Mouse (Mus musculus) limb, embryonic 13.5 days (tissue): ENCODE data around the gene Glis3. TPM values are rescaled to one million over a fixed set of nuclear protein-coding genes. Genes with fewer than 3 reads are reported as not detected.
A peak's percentile ranks its signal among the peaks of the same experiment; 100 is the strongest.

Experiments used
- ATAC-seq: fragments of 200-750 bp; cut with Nextera tagmentation; 2 replicates; pipeline ENCODE4 v1.8.0; 2017; ENCODE audit warnings: low read depth, moderate number of reproducible peaks, moderate TSS enrichment; ENCODE audit not compliant: low FRiP score
- H3K27ac ChIP-seq: fragments of 300-500 bp; sonication (generic); 2 replicates; pipeline ENCODE4 v1.5.1; 2015; ENCODE audit warnings: inconsistent platforms, mild to moderate bottlenecking, moderate library complexity
- H3K27me3 ChIP-seq: fragments of 300-500 bp; sonication (generic); 2 replicates; pipeline ENCODE4 v1.6.1; 2015; ENCODE audit warnings: mild to moderate bottlenecking, inconsistent platforms
- H3K36me3 ChIP-seq: fragments of 300-500 bp; sonication (generic); 2 replicates; pipeline ENCODE4 v1.6.1; 2015; ENCODE audit warnings: inconsistent platforms, mild to moderate bottlenecking, moderate library complexity
- H3K4me1 ChIP-seq: fragments of 300-500 bp; sonication (generic); 2 replicates; pipeline ENCODE4 v1.6.1; 2015; ENCODE audit warnings: inconsistent platforms
- H3K4me2 ChIP-seq: fragments of 300-500 bp; sonication (generic); replicated peaks from 2 replicates; pipeline ENCODE4 v1.6.1; 2015; ENCODE audit warnings: inconsistent platforms, mild to moderate bottlenecking, moderate library complexity
- H3K4me3 ChIP-seq: fragments of 300-500 bp; sonication (generic); 2 replicates; pipeline ENCODE4 v1.5.1; 2015; ENCODE audit warnings: moderate library complexity, mild to moderate bottlenecking, inconsistent platforms
- H3K9ac ChIP-seq: fragments of 300-500 bp; sonication (generic); 2 replicates; pipeline ENCODE4 v1.6.1; 2015; ENCODE audit warnings: mild to moderate bottlenecking, inconsistent platforms
- H3K9me3 ChIP-seq: fragments of 300-500 bp; sonication (generic); 2 replicates; pipeline ENCODE4 v1.6.1; 2016; ENCODE audit warnings: inconsistent platforms
- WGBS: fragments of 180-500 bp; shearing (Covaris S2); methylation state at CpG from one replicate; pipeline ENCODE4 v1.1.7; 2015; 5-methylcytosine and 5-hydroxymethylcytosine counted together
- polyA plus RNA-seq: library from polyadenylated mRNA; unstranded; fragments of >200 nt; fragmentation: Nextera tagmentation; extraction: Ambion mirVana; gene quantifications from 2 replicates; pipeline ENCODE4 v1.2.1, GENCODE M21; 2015

Glis3 gene
- polyA plus RNA-seq, 1 experiment from 2014 or later = 4.7 TPM

GRCm38 (mm10) chr19:28390920-28391319, 289.0 kb downstream of the Glis3 start:
- 72% methylated on average over 4 of the region's 4 CpGs for WGBS
- Histone ChIP-seq H3K36me3 (no peaks in the 10 kb centered on the region), H3K27me3 (no peaks in the 10 kb centered on the region), H3K9me3 (no peaks in the 10 kb centered on the region), H3K27ac (no peak overlapping the region), H3K9ac (no peak overlapping the region), H3K4me2 (no peak overlapping the region), H3K4me1 (peaks cover 25% of the 10 kb centered on the region), H3K4me3 (no peak overlapping the region)
- ATAC-seq = no peak

- H3K4me3 ChIP-seq = no peak overlapping the region
- 73% methylated on average over 5 of the region's 5 CpGs for WGBS
Measured at GRCm38 (mm10) chr19:28389146-28389545, 290.7 kb downstream of the Glis3 start.

GRCm38 (mm10) chr19:28383425-28383824, 296.5 kb downstream of the Glis3 start:
- Histone ChIP-seq H3K4me3 (no peak overlapping the region), H3K9me3 (no peaks in the 10 kb centered on the region), H3K4me1 (peaks cover 26% of the 10 kb centered on the region), H3K27me3 (no peaks in the 10 kb centered on the region), H3K27ac (no peak overlapping the region), H3K9ac (no peak overlapping the region), H3K4me2 (no peak overlapping the region), H3K36me3 (no peaks in the 10 kb centered on the region)
- WGBS = 79% methylated on average over 5 of the region's 5 CpGs
- no peak for ATAC-seq

More at GRCm38 (mm10) chr19:28389146-28389545, 290.7 kb downstream of the Glis3 start:
- Histone ChIP-seq H3K4me1 (peaks cover 24% of the 10 kb centered on the region), H3K9me3 (no peaks in the 10 kb centered on the region), H3K27ac (no peak overlapping the region), H3K9ac (no peak overlapping the region), H3K27me3 (no peaks in the 10 kb centered on the region), H3K36me3 (no peaks in the 10 kb centered on the region), H3K4me2 (no peak overlapping the region)
- no peak for ATAC-seq

- Histone ChIP-seq H3K27ac (no peak overlapping the region), H3K36me3 (no peaks in the 10 kb centered on the region), H3K9me3 (no peaks in the 10 kb centered on the region), H3K4me2 (no peak overlapping the region), H3K9ac (no peak overlapping the region), H3K4me3 (no peak overlapping the region), H3K4me1 (peaks cover 28% of the 10 kb centered on the region), H3K27me3 (no peaks in the 10 kb centered on the region)
- no peak for ATAC-seq
- 45% methylated on average over 9 of the region's 10 CpGs for WGBS
Measured at GRCm38 (mm10) chr19:28382168-28382911, 297.5 kb downstream of the Glis3 start.

- no peak overlapping the region for H3K9ac ChIP-seq
- peaks cover 37% of the 10 kb centered on the region for H3K4me1 ChIP-seq
- H3K27me3 ChIP-seq = no peaks in the 10 kb centered on the region
- no peaks in the 10 kb centered on the region for H3K36me3 ChIP-seq
- H3K27ac ChIP-seq = no peak overlapping the region
- H3K9me3 ChIP-seq = no peaks in the 10 kb centered on the region
- no peak for ATAC-seq
- H3K4me3 ChIP-seq = no peak overlapping the region
- no peak overlapping the region for H3K4me2 ChIP-seq
- WGBS = 64% methylated on average over 9 of the region's 9 CpGs
Measured at GRCm38 (mm10) chr19:28381441-28381840, 298.4 kb downstream of the Glis3 start.

- Histone ChIP-seq H3K4me1 (peaks cover 42% of the 10 kb centered on the region), H3K4me3 (no peak overlapping the region), H3K9me3 (no peaks in the 10 kb centered on the region), H3K9ac (no peak overlapping the region), H3K27ac (no peak overlapping the region), H3K27me3 (no peaks in the 10 kb centered on the region), H3K4me2 (no peak overlapping the region), H3K36me3 (no peaks in the 10 kb centered on the region)
- 60% methylated on average over 9 of the region's 9 CpGs for WGBS
- no peak for ATAC-seq
Measured at GRCm38 (mm10) chr19:28380691-28381262, 299.1 kb downstream of the Glis3 start.

- no peak overlapping the region for H3K4me2 ChIP-seq
- H3K9ac ChIP-seq = no peak overlapping the region
- H3K27me3 ChIP-seq = no peaks in the 10 kb centered on the region
- H3K4me3 ChIP-seq = no peak overlapping the region
- H3K27ac ChIP-seq = no peak overlapping the region
- WGBS = 64% methylated on average over 5 of the region's 5 CpGs
- ATAC-seq = no peak
- peaks cover 34% of the 10 kb centered on the region for H3K4me1 ChIP-seq
- H3K36me3 ChIP-seq = no peaks in the 10 kb centered on the region
- no peaks in the 10 kb centered on the region for H3K9me3 ChIP-seq
Measured at GRCm38 (mm10) chr19:28377788-28378295, 302.0 kb downstream of the Glis3 start.

- H3K9me3 ChIP-seq = no peaks in the 10 kb centered on the region
- ATAC-seq = peak; percentile 19; the same call in 1 of the 2 replicates
- H3K9ac ChIP-seq = no peak overlapping the region
- H3K27me3 ChIP-seq = no peaks in the 10 kb centered on the region
- H3K4me1 ChIP-seq = peaks cover 32% of the 10 kb centered on the region
- WGBS = 29% methylated on average over 1 of the region's 1 CpGs
- no peaks in the 10 kb centered on the region for H3K36me3 ChIP-seq
- peak overlapping the region; percentile 55 for H3K27ac ChIP-seq
- H3K4me3 ChIP-seq = no peak overlapping the region
- no peak overlapping the region for H3K4me2 ChIP-seq
Measured at GRCm38 (mm10) chr19:28376401-28376800, 303.5 kb downstream of the Glis3 start.

GRCm38 (mm10) chr19:28375746-28376145, 304.1 kb downstream of the Glis3 start:
- Histone ChIP-seq H3K36me3 (no peaks in the 10 kb centered on the region), H3K27me3 (no peaks in the 10 kb centered on the region), H3K4me3 (no peak overlapping the region), H3K9me3 (no peaks in the 10 kb centered on the region), H3K9ac (no peak overlapping the region), H3K4me2 (no peak overlapping the region), H3K4me1 (peaks cover 37% of the 10 kb centered on the region), H3K27ac (no peak overlapping the region)
- no peak for ATAC-seq
- 91% methylated on average over 2 of the region's 2 CpGs for WGBS

- H3K27ac ChIP-seq = no peak overlapping the region
- WGBS = 73% methylated on average over 2 of the region's 2 CpGs
- H3K9ac ChIP-seq = no peak overlapping the region
- H3K4me1 ChIP-seq = peaks cover 37% of the 10 kb centered on the region
- no peak overlapping the region for H3K4me2 ChIP-seq
- H3K36me3 ChIP-seq = no peaks in the 10 kb centered on the region
- no peaks in the 10 kb centered on the region for H3K27me3 ChIP-seq
- ATAC-seq = no peak
- no peaks in the 10 kb centered on the region for H3K9me3 ChIP-seq
- no peak overlapping the region for H3K4me3 ChIP-seq
Measured at GRCm38 (mm10) chr19:28374524-28374923, 305.4 kb downstream of the Glis3 start.

- H3K27ac ChIP-seq = no peak overlapping the region
- 81% methylated on average over 4 of the region's 4 CpGs for WGBS
- H3K9ac ChIP-seq = no peak overlapping the region
Measured at GRCm38 (mm10) chr19:28368215-28368614, 311.7 kb downstream of the Glis3 start.

GRCm38 (mm10) chr19:28367274-28367673, 312.6 kb downstream of the Glis3 start:
- H3K4me2 ChIP-seq = no peak overlapping the region
- WGBS = 83% methylated on average over 6 of the region's 6 CpGs
- no peak for ATAC-seq

More at GRCm38 (mm10) chr19:28368215-28368614, 311.7 kb downstream of the Glis3 start:
- Histone ChIP-seq H3K36me3 (no peaks in the 10 kb centered on the region), H3K4me2 (no peak overlapping the region), H3K4me1 (peaks cover 11% of the 10 kb centered on the region; the same call in 1 of the 2 replicates), H3K4me3 (no peak overlapping the region), H3K27me3 (no peaks in the 10 kb centered on the region), H3K9me3 (no peaks in the 10 kb centered on the region)
- ATAC-seq = no peak

More at GRCm38 (mm10) chr19:28367274-28367673, 312.6 kb downstream of the Glis3 start:
- Histone ChIP-seq H3K4me3 (no peak overlapping the region), H3K27ac (no peak overlapping the region), H3K36me3 (no peaks in the 10 kb centered on the region), H3K27me3 (no peaks in the 10 kb centered on the region), H3K9ac (no peak overlapping the region), H3K9me3 (no peaks in the 10 kb centered on the region), H3K4me1 (peaks cover 19% of the 10 kb centered on the region)
